Mouse (Mus musculus) small intestine, adult 2 months (tissue): ENCODE data around the gene Slc13a2. TPM values are rescaled to one million over a fixed set of nuclear protein-coding genes. Genes with fewer than 3 reads are reported as not detected.

Experiments used
- H3K27ac ChIP-seq: fragments of 200-500 bp; 2 replicates; pipeline ENCODE4 v1.5.1; 2012; ENCODE audit warnings: low read depth, low read length, control low read depth, inconsistent platforms; ENCODE audit not compliant: insufficient read depth
- H3K27me3 ChIP-seq: fragments of 200-500 bp; 2 replicates; pipeline ENCODE4 v1.6.1; 2012; ENCODE audit warnings: mild to moderate bottlenecking, moderate library complexity, low read length, inconsistent platforms; ENCODE audit not compliant: control insufficient read depth, insufficient read depth
- H3K36me3 ChIP-seq: fragments of 200-500 bp; 2 replicates; pipeline ENCODE4 v1.6.1; 2012; ENCODE audit warnings: mild to moderate bottlenecking, low read length, control low read depth, inconsistent platforms; ENCODE audit not compliant: control insufficient read depth, insufficient read depth
- H3K4me1 ChIP-seq: fragments of 200-500 bp; 2 replicates; pipeline ENCODE4 v1.6.1; 2012; ENCODE audit warnings: low read length, inconsistent platforms, mixed read lengths; ENCODE audit not compliant: control insufficient read depth, insufficient read depth, insufficient read length
- H3K4me3 ChIP-seq: fragments of 200-500 bp; 2 replicates; pipeline ENCODE4 v1.5.1; 2012; ENCODE audit warnings: low read depth, mild to moderate bottlenecking, control low read depth, inconsistent platforms, low read length, moderate library complexity
- CTCF ChIP-seq: fragments of 200-500 bp; IDR thresholded peaks from 2 replicates; pipeline ENCODE4 v1.5.1; 2012; ENCODE audit warnings: low read depth, mild to moderate bottlenecking, control low read depth, inconsistent platforms, low read length, moderate library complexity, mixed read lengths; ENCODE audit not compliant: insufficient replicate concordance, insufficient read length; ENCODE audit errors: extremely low read depth
- POLR2A ChIP-seq: fragments of 200-500 bp; IDR thresholded peaks from 2 replicates; pipeline ENCODE4 v1.6.1; 2012; ENCODE audit warnings: low read depth, mild to moderate bottlenecking, control low read depth, inconsistent platforms, low read length, moderate library complexity
- WGBS: fragments of 180-500 bp; shearing (Covaris S2); methylation state at CpG from one replicate; pipeline ENCODE4 v1.1.7; 2018; 5-methylcytosine and 5-hydroxymethylcytosine counted together
- polyA plus RNA-seq: library from polyadenylated mRNA; depleted of rRNA; stranded (reverse); fragments of >200 nt; gene quantifications from 2 replicates; pipeline ENCODE4 v1.2.3, GENCODE M21; 2012; rRNA removed

Slc13a2 gene
- polyA plus RNA-seq, 1 experiment: 374 TPM

- WGBS: 80% methylated on average over 6 of the region's 6 CpGs
- Histone ChIP-seq H3K27ac (no peak overlapping the region), H3K27me3 (no peaks in the 10 kb centered on the region), H3K36me3 (no peaks in the 10 kb centered on the region), H3K4me1 (peaks cover 5% of the 10 kb centered on the region; the same call in 1 of the 2 replicates), H3K4me3 (no peak overlapping the region)
- no peak for TF ChIP-seq POLR2A
- TF ChIP-seq CTCF: no peak
Measured at GRCm38 (mm10) chr11:78354905-78355304, 67.1 kb downstream of the Slc13a2 start.

GRCm38 (mm10) chr11:78353081-78353480 is 68.9 kb downstream of the Slc13a2 start:
- H3K27ac ChIP-seq: no peak overlapping the region
- TF ChIP-seq POLR2A: no peak
- H3K4me3 ChIP-seq: no peak overlapping the region
- H3K36me3 ChIP-seq: no peaks in the 10 kb centered on the region
- WGBS: 83% methylated on average over 1 of the region's 1 CpGs
- peaks cover 6% of the 10 kb centered on the region; the same call in 1 of the 2 replicates for H3K4me1 ChIP-seq
- no peaks in the 10 kb centered on the region for H3K27me3 ChIP-seq

- H3K27ac ChIP-seq: peak overlapping the region; percentile 54
- no peak overlapping the region for H3K4me3 ChIP-seq
- peaks cover 23% of the 10 kb centered on the region for H3K4me1 ChIP-seq
- H3K27me3 ChIP-seq: no peaks in the 10 kb centered on the region
- TF ChIP-seq POLR2A (no peak), CTCF (no peak)
- WGBS: 53% methylated on average over 4 of the region's 4 CpGs
- no peaks in the 10 kb centered on the region for H3K36me3 ChIP-seq
Measured at GRCm38 (mm10) chr11:78349441-78350358, 72.3 kb downstream of the Slc13a2 start.

- no peaks in the 10 kb centered on the region for H3K36me3 ChIP-seq
- no peak overlapping the region for H3K27ac ChIP-seq
- no peak for TF ChIP-seq POLR2A
- TF ChIP-seq CTCF: no peak
- no peak overlapping the region for H3K4me3 ChIP-seq
- 86% methylated on average over 7 of the region's 7 CpGs for WGBS
- H3K4me1 ChIP-seq: peaks cover 25% of the 10 kb centered on the region
- H3K27me3 ChIP-seq: no peaks in the 10 kb centered on the region
Measured at GRCm38 (mm10) chr11:78348474-78348873, 73.5 kb downstream of the Slc13a2 start.

- no peak overlapping the region for H3K4me3 ChIP-seq
- H3K4me1 ChIP-seq: peaks cover 25% of the 10 kb centered on the region
- 73% methylated on average over 9 of the region's 9 CpGs for WGBS
- H3K27me3 ChIP-seq: no peaks in the 10 kb centered on the region; the same call in 1 of the 2 replicates
- no peak overlapping the region for H3K27ac ChIP-seq
- TF ChIP-seq CTCF: no peak
- TF ChIP-seq POLR2A: no peak
- H3K36me3 ChIP-seq: no peaks in the 10 kb centered on the region
Measured at GRCm38 (mm10) chr11:78347908-78348307, 74.1 kb downstream of the Slc13a2 start.

Other genes with a start within 250 kb of the Slc13a2 start
- 5.0 and 6.6 TPM in 2 replicates for gene Nek8, start 245.5 kb downstream of the Slc13a2 start, polyA plus RNA-seq
- 15.0 and 15.3 TPM in 2 replicates for gene Tlcd1, start 245.5 kb downstream of the Slc13a2 start, polyA plus RNA-seq
- gene Rpl23a, start 238.6 kb downstream of the Slc13a2 start, polyA plus RNA-seq: 31.9 and 66.4 TPM in 2 replicates
- 12.2 and 13.0 TPM in 2 replicates for gene Rab34, start 233.8 kb downstream of the Slc13a2 start, polyA plus RNA-seq
- gene Proca1, start 228.8 kb downstream of the Slc13a2 start, polyA plus RNA-seq: 0.11 TPM in 1 of 2 replicates, not detected in the other
- gene Sdf2, start 176.5 kb downstream of the Slc13a2 start, polyA plus RNA-seq: 91.3 and 125 TPM in 2 replicates
- gene Supt6, start 176.2 kb downstream of the Slc13a2 start, polyA plus RNA-seq: 19.2 and 28.5 TPM in 2 replicates
- 38.2 and 51.7 TPM in 2 replicates for gene 2610507B11Rik, start 160.5 kb downstream of the Slc13a2 start, polyA plus RNA-seq
- gene BC030499, start 131.4 kb downstream of the Slc13a2 start, polyA plus RNA-seq: 0.14 and 0.18 TPM in 2 replicates
- gene Spag5, start 120.7 kb downstream of the Slc13a2 start, polyA plus RNA-seq: 5.1 and 7.5 TPM in 2 replicates
- 8.8 and 11.7 TPM in 2 replicates for gene Aldoc, start 99.2 kb downstream of the Slc13a2 start, polyA plus RNA-seq
- 47.6 and 70.8 TPM in 2 replicates for gene Pigs, start 93.8 kb downstream of the Slc13a2 start, polyA plus RNA-seq
- 12.7 and 13.3 TPM in 2 replicates for gene Unc119, start 78.7 kb downstream of the Slc13a2 start, polyA plus RNA-seq
- gene Foxn1, start 35.7 kb downstream of the Slc13a2 start, polyA plus RNA-seq: 0.06 TPM in 1 of 2 replicates, not detected in the other
- 117 and 341 TPM in 2 replicates for gene Slc46a1, start 43.5 kb upstream of the Slc13a2 start, polyA plus RNA-seq
- 0.43 and 0.60 TPM in 2 replicates for gene Sarm1, start 75.5 kb upstream of the Slc13a2 start, polyA plus RNA-seq
- gene Vtn, start 76.9 kb upstream of the Slc13a2 start, polyA plus RNA-seq: 3.2 and 21.1 TPM in 2 replicates
- gene Sebox, start 81.2 kb upstream of the Slc13a2 start, polyA plus RNA-seq: not detected in 2 replicates
- 3.7 and 3.8 TPM in 2 replicates for gene Tmem199, start 90.0 kb upstream of the Slc13a2 start, polyA plus RNA-seq
- gene Poldip2, start 90.0 kb upstream of the Slc13a2 start, polyA plus RNA-seq: 18.1 and 24.9 TPM in 2 replicates
- gene Tnfaip1, start 114.1 kb upstream of the Slc13a2 start, polyA plus RNA-seq: 31.3 and 64.5 TPM in 2 replicates
- gene Ift20, start 114.1 kb upstream of the Slc13a2 start, polyA plus RNA-seq: 114 and 137 TPM in 2 replicates
- 32.4 and 47.0 TPM in 2 replicates for gene Tmem97, start 128.6 kb upstream of the Slc13a2 start, polyA plus RNA-seq